In genomic region chr16:6962508-6962907, GRCm38 (mm10) we compare ENCODE assay signal across 19 mouse cellular contexts.
A peak's percentile ranks its signal among the peaks of the same experiment; 100 is the strongest.
DNase-seq lines count a peak whose midpoint lies in the region; ATAC-seq and TF ChIP-seq lines count a peak whose summit lies in the region.
"Had no signal": no experiment of that assay in that cellular context is flagged by ENCODE, and none has a peak within 500 bp of the region (broad histone marks: within the 10 kb centered on the region; RNA-seq: fewer than 3 reads in every experiment).

No protein-coding gene starts in this region.

- H3K9me3 ChIP-seq in heart, embryonic 15.5 days (replicated peaks), result no peaks in the 10 kb centered on the region
- H3K9me3 ChIP-seq: embryonic facial prominence, embryonic 13.5 days; limb, embryonic 15.5 days had no signal

- no peak for TF ChIP-seq POLR2A in brain, embryonic 14.5 days (IDR thresholded peaks at IDR 0.05; ENCODE audit: borderline replicate concordance, extremely low read depth, insufficient read depth, insufficient read length, poor library complexity, severe bottlenecking)

- H3K4me1 ChIP-seq in heart, embryonic 15.5 days (replicated peaks), result no peaks in the 10 kb centered on the region
- H3K4me1 ChIP-seq: embryonic facial prominence, embryonic 13.5 days; limb, embryonic 15.5 days had no signal

- no peaks in the 10 kb centered on the region; the same call in 1 of the 2 replicates for H3K27me3 ChIP-seq in heart, embryonic 15.5 days
- H3K27me3 ChIP-seq: embryonic facial prominence, embryonic 13.5 days; limb, embryonic 15.5 days had no signal

- TF ChIP-seq CTCF in layer of hippocampus, adult 2 months (conservative IDR thresholded peaks at IDR 0.05), result no peak
- TF ChIP-seq CTCF in brain, embryonic 14.5 days (IDR thresholded peaks at IDR 0.05; ENCODE audit: borderline replicate concordance, extremely low read depth, insufficient read depth, insufficient read length), result no peak

- peak; percentile 6 for DNase-seq in embryo, embryonic 11 days
- no peak for DNase-seq in embryo, embryonic 9.5 days (ENCODE audit: extremely low spot score)
- DNase-seq in heart, postnatal 4 days, result no peak
- no peak for DNase-seq in layer of hippocampus, adult 2 months (ENCODE audit: low spot score in 2 of 2)
- no peak for DNase-seq in layer of hippocampus, adult 11-12 months (ENCODE audit: low spot score)
- DNase-seq in brain, embryonic 14.5 days (ENCODE audit: low read depth), result peak; percentile 37
- DNase-seq in adrenal gland, postnatal 10 days, result no peak
- DNase-seq: adrenal gland, postnatal 25 days; gastrocnemius, postnatal 25 days; liver, postnatal 0 days; right cerebral cortex, postnatal 25 days; thymus, postnatal 4 days had no signal

- no peak overlapping the region for H3K4me2 ChIP-seq in heart, embryonic 15.5 days
- H3K4me2 ChIP-seq: embryonic facial prominence, embryonic 13.5 days; limb, embryonic 15.5 days; midbrain, embryonic 11.5 days had no signal

- H3K9ac ChIP-seq in heart, embryonic 15.5 days, result no peak overlapping the region
- H3K9ac ChIP-seq: embryonic facial prominence, embryonic 13.5 days; limb, embryonic 15.5 days; liver, postnatal 0 days had no signal

- 41% methylated on average over 5 of the region's 5 CpGs for WGBS in heart, embryonic 15.5 days

- H3K27ac ChIP-seq in heart, embryonic 15.5 days, result no peak overlapping the region
- peak overlapping the region; percentile 68 for H3K27ac ChIP-seq in layer of hippocampus, adult 2 months
- H3K27ac ChIP-seq: embryonic facial prominence, embryonic 13.5 days; limb, embryonic 15.5 days had no signal

- no peaks in the 10 kb centered on the region for H3K36me3 ChIP-seq in heart, embryonic 15.5 days
- H3K36me3 ChIP-seq: embryonic facial prominence, embryonic 13.5 days; limb, embryonic 15.5 days had no signal

- no peak overlapping the region for H3K4me3 ChIP-seq in heart, embryonic 15.5 days
- no peak overlapping the region for H3K4me3 ChIP-seq in layer of hippocampus, adult 2 months
- H3K4me3 ChIP-seq: embryonic facial prominence, embryonic 13.5 days; limb, embryonic 15.5 days had no signal

- 0 out of 2 replicates have a peak, but pooled peaks have one; percentile 43 for ATAC-seq in heart, embryonic 15.5 days (replicated peaks; ENCODE audit: insufficient number of reproducible peaks, insufficient read depth, low FRiP score, low read depth)
- ATAC-seq: activated CD4-positive, CD25-positive, alpha-beta regulatory T cell, adult 4 months; CD4-positive, CD25-positive, alpha-beta regulatory T cell, adult 4 months; intestine, postnatal 0 days; liver, postnatal 0 days had no signal

Comparison
In these comparisons a context has a peak if more than half of its experiments do, and no peak if none do; other contexts are left out.
1. DNase-seq: peak in embryo, embryonic 11 days (single experiment) and brain, embryonic 14.5 days (single experiment); none in embryo, embryonic 9.5 days (single experiment), heart, postnatal 4 days (single experiment), layer of hippocampus, adult 2 months (0 of 2), layer of hippocampus, adult 11-12 months (single experiment) and adrenal gland, postnatal 10 days (single experiment).